8 mouse cellular contexts compared by ENCODE assay signal in genomic region chr9:110413785-110414184, GRCm38 (mm10). TPM values are rescaled to one million over a fixed set of nuclear protein-coding genes. Genes with fewer than 3 reads are reported as not detected.
DNase-seq lines count a peak whose midpoint lies in the region; ATAC-seq and TF ChIP-seq lines count a peak whose summit lies in the region.

No protein-coding gene starts in this region.

- no peak overlapping the region for H3K4me2 ChIP-seq in forebrain, embryonic 14.5 days (ENCODE audit: low read length)
- no peak overlapping the region for H3K4me2 ChIP-seq in forebrain, embryonic 16.5 days (ENCODE audit: low read length)
- H3K4me2 ChIP-seq in midbrain, embryonic 14.5 days (ENCODE audit: low read length), result no peak overlapping the region
- no peak overlapping the region for H3K4me2 ChIP-seq in midbrain, embryonic 15.5 days
- no peak overlapping the region for H3K4me2 ChIP-seq in forebrain, embryonic 15.5 days (replicated peaks)

- peak; percentile 76 for TF ChIP-seq CTCF in lung, adult 2 months (IDR thresholded peaks at IDR 0.05; ENCODE audit: insufficient read depth, low read length)

- no peak for ATAC-seq in forebrain, embryonic 14.5 days
- no peak for ATAC-seq in forebrain, embryonic 16.5 days
- no peak for ATAC-seq in midbrain, embryonic 14.5 days (ENCODE audit: low FRiP score, low TSS enrichment)
- ATAC-seq in midbrain, embryonic 15.5 days (replicated peaks), result no peak
- ATAC-seq in forebrain, embryonic 15.5 days (replicated peaks), result no peak

- no peaks in the 10 kb centered on the region for H3K36me3 ChIP-seq in forebrain, embryonic 14.5 days (ENCODE audit: control insufficient read depth, insufficient read depth, low read length)
- H3K36me3 ChIP-seq in forebrain, embryonic 16.5 days (ENCODE audit: control insufficient read depth, insufficient read depth), result no peaks in the 10 kb centered on the region
- H3K36me3 ChIP-seq in midbrain, embryonic 14.5 days (ENCODE audit: control insufficient read depth, insufficient read depth, low read length), result no peaks in the 10 kb centered on the region
- no peaks in the 10 kb centered on the region for H3K36me3 ChIP-seq in midbrain, embryonic 15.5 days (replicated peaks)
- no peaks in the 10 kb centered on the region for H3K36me3 ChIP-seq in forebrain, embryonic 15.5 days

- no peaks in the 10 kb centered on the region for H3K27me3 ChIP-seq in forebrain, embryonic 14.5 days (replicated peaks; ENCODE audit: control insufficient read depth, insufficient read depth, low read length)
- no peaks in the 10 kb centered on the region for H3K27me3 ChIP-seq in forebrain, embryonic 16.5 days (replicated peaks; ENCODE audit: control insufficient read depth, insufficient read depth, low read length)
- no peaks in the 10 kb centered on the region for H3K27me3 ChIP-seq in midbrain, embryonic 14.5 days (ENCODE audit: control insufficient read depth, insufficient read depth, low read length)
- no peaks in the 10 kb centered on the region for H3K27me3 ChIP-seq in midbrain, embryonic 15.5 days (replicated peaks)
- H3K27me3 ChIP-seq in forebrain, embryonic 15.5 days, result no peaks in the 10 kb centered on the region

- no peak overlapping the region for H3K27ac ChIP-seq in forebrain, embryonic 14.5 days (ENCODE audit: low read depth, low read length)
- H3K27ac ChIP-seq in forebrain, embryonic 16.5 days (ENCODE audit: low read length), result no peak overlapping the region
- no peak overlapping the region for H3K27ac ChIP-seq in midbrain, embryonic 14.5 days (replicated peaks; ENCODE audit: low read depth, low read length)
- H3K27ac ChIP-seq in midbrain, embryonic 15.5 days, result no peak overlapping the region
- no peak overlapping the region for H3K27ac ChIP-seq in forebrain, embryonic 15.5 days (replicated peaks)

- H3K4me1 ChIP-seq in forebrain, embryonic 14.5 days (ENCODE audit: control insufficient read depth, insufficient read depth, low read length), result no peaks in the 10 kb centered on the region
- peaks cover under 1% of the 10 kb centered on the region for H3K4me1 ChIP-seq in forebrain, embryonic 16.5 days (replicated peaks; ENCODE audit: control insufficient read depth, insufficient read depth, low read length)
- peaks cover 2% of the 10 kb centered on the region; the same call in 1 of the 2 replicates for H3K4me1 ChIP-seq in midbrain, embryonic 14.5 days (ENCODE audit: control insufficient read depth, insufficient read depth, low read length)
- peaks cover 4% of the 10 kb centered on the region; the same call in 1 of the 2 replicates for H3K4me1 ChIP-seq in midbrain, embryonic 15.5 days
- H3K4me1 ChIP-seq in lung, adult 2 months (ENCODE audit: control insufficient read depth, insufficient read depth, low read length), result no peaks in the 10 kb centered on the region; the same call in 1 of the 2 replicates
- peaks cover 3% of the 10 kb centered on the region for H3K4me1 ChIP-seq in forebrain, embryonic 15.5 days

- TF ChIP-seq POLR2A in lung, adult 2 months (IDR thresholded peaks at IDR 0.05; ENCODE audit: borderline replicate concordance, extremely low read depth, low read depth, low read length), result no peak

- no peak overlapping the region for H3K4me3 ChIP-seq in forebrain, embryonic 14.5 days (ENCODE audit: low read depth, low read length)
- no peak overlapping the region for H3K4me3 ChIP-seq in forebrain, embryonic 16.5 days (replicated peaks; ENCODE audit: low read length)
- H3K4me3 ChIP-seq in midbrain, embryonic 14.5 days (replicated peaks; ENCODE audit: low read depth, low read length), result no peak overlapping the region
- H3K4me3 ChIP-seq in midbrain, embryonic 15.5 days, result no peak overlapping the region
- H3K4me3 ChIP-seq in lung, adult 2 months (replicated peaks; ENCODE audit: extremely low read depth, low read depth, low read length), result no peak overlapping the region
- H3K4me3 ChIP-seq in forebrain, embryonic 15.5 days, result no peak overlapping the region

- peak; percentile 46 for DNase-seq in forebrain, embryonic 14.5 days (ENCODE audit: low spot score)
- peak; percentile 73 for DNase-seq in midbrain, embryonic 14.5 days
- peak; percentile 23 for DNase-seq in c-Kit-positive CD71-negative TER-119-negative erythroid progenitor cells, embryonic 14.5 days (ENCODE audit: low read depth)
- DNase-seq in lung, adult 2 months, result peak; percentile 72
- no peak for DNase-seq in thymus, postnatal 0 days (ENCODE audit: low spot score)

- 55% methylated on average over 9 of the region's 9 CpGs for WGBS in forebrain, embryonic 14.5 days
- WGBS in forebrain, embryonic 16.5 days, result 48% methylated on average over 9 of the region's 9 CpGs
- WGBS in midbrain, embryonic 14.5 days, result 58% methylated on average over 9 of the region's 9 CpGs
- WGBS in midbrain, embryonic 15.5 days, result 52% methylated on average over 9 of the region's 9 CpGs
- WGBS in lung, adult 2 months, result 40% methylated on average over 9 of the region's 9 CpGs
- WGBS in forebrain, embryonic 15.5 days, result 52% methylated on average over 9 of the region's 9 CpGs

- no peaks in the 10 kb centered on the region for H3K9me3 ChIP-seq in forebrain, embryonic 14.5 days (replicated peaks; ENCODE audit: control insufficient read depth, low read length)
- H3K9me3 ChIP-seq in forebrain, embryonic 16.5 days (ENCODE audit: control insufficient read depth, low read length), result no peaks in the 10 kb centered on the region
- no peaks in the 10 kb centered on the region for H3K9me3 ChIP-seq in midbrain, embryonic 14.5 days (ENCODE audit: control insufficient read depth, low read length)
- H3K9me3 ChIP-seq in midbrain, embryonic 15.5 days, result no peaks in the 10 kb centered on the region
- no peaks in the 10 kb centered on the region for H3K9me3 ChIP-seq in forebrain, embryonic 15.5 days

- H3K9ac ChIP-seq in forebrain, embryonic 14.5 days (ENCODE audit: low read length), result no peak overlapping the region
- no peak overlapping the region for H3K9ac ChIP-seq in forebrain, embryonic 16.5 days (replicated peaks; ENCODE audit: low read depth, low read length)
- no peak overlapping the region for H3K9ac ChIP-seq in midbrain, embryonic 14.5 days (replicated peaks; ENCODE audit: low read length)
- no peak overlapping the region for H3K9ac ChIP-seq in midbrain, embryonic 15.5 days
- H3K9ac ChIP-seq in forebrain, embryonic 15.5 days (replicated peaks), result no peak overlapping the region

RNA-seq across cellular contexts. Expression of gene Ngp, which starts 5.8 kb away (rescaled TPM):
- polyA plus RNA-seq in forebrain, embryonic 14.5 days (2014; fragmentation: Nextera tagmentation; extraction: Ambion mirVana), result 0.61 and 1.2 TPM in 2 replicates
- polyA plus RNA-seq in forebrain, embryonic 16.5 days (2015; fragmentation: Nextera tagmentation; extraction: Ambion mirVana), result 0.51 and 1.2 TPM in 2 replicates
- polyA plus RNA-seq in midbrain, embryonic 14.5 days (2014; fragmentation: Nextera tagmentation; extraction: Ambion mirVana), result 0.34 TPM in 1 of 2 replicates, not detected in the other
- 1.1 and 2.3 TPM in 2 replicates for polyA plus RNA-seq in midbrain, embryonic 15.5 days (2015; fragmentation: Nextera tagmentation; extraction: Ambion mirVana)
- 0.36 and 3.4 TPM in 2 replicates for polyA plus RNA-seq in lung, adult 2 months (2012; rRNA removed)
- 2.9 and 7.4 TPM in 2 replicates for polyA plus RNA-seq in thymus, postnatal 0 days (2015; fragmentation: Nextera tagmentation; extraction: Ambion mirVana)
- 0.41 and 1.6 TPM in 2 replicates for polyA plus RNA-seq in forebrain, embryonic 15.5 days (2015; fragmentation: Nextera tagmentation; extraction: Ambion mirVana)

RNA-seq across cellular contexts. Expression of gene Ptpn23, which starts 5.8 kb away (rescaled TPM):
- polyA plus RNA-seq in forebrain, embryonic 14.5 days (2014; fragmentation: Nextera tagmentation; extraction: Ambion mirVana), result 13.1 and 18.7 TPM in 2 replicates
- polyA plus RNA-seq in forebrain, embryonic 16.5 days (2015; fragmentation: Nextera tagmentation; extraction: Ambion mirVana), result 21.3 and 27.2 TPM in 2 replicates
- polyA plus RNA-seq in midbrain, embryonic 14.5 days (2014; fragmentation: Nextera tagmentation; extraction: Ambion mirVana), result 22.1 and 22.4 TPM in 2 replicates
- polyA plus RNA-seq in midbrain, embryonic 15.5 days (2015; fragmentation: Nextera tagmentation; extraction: Ambion mirVana), result 25.8 and 27.8 TPM in 2 replicates
- 24.9 and 34.0 TPM in 2 replicates for polyA plus RNA-seq in lung, adult 2 months (2012; rRNA removed)
- 7.6 and 8.9 TPM in 2 replicates for polyA plus RNA-seq in thymus, postnatal 0 days (2015; fragmentation: Nextera tagmentation; extraction: Ambion mirVana)
- polyA plus RNA-seq in forebrain, embryonic 15.5 days (2015; fragmentation: Nextera tagmentation; extraction: Ambion mirVana), result 22.5 and 24.0 TPM in 2 replicates
